Mouse (Mus musculus) bone marrow, adult 2 months (tissue): Measurements from ENCODE around the gene Dck.

Source experiments
- CTCF ChIP-seq: fragments of 200-500 bp; IDR thresholded peaks from 2 replicates; pipeline ENCODE4 v1.5.1; 2011; ENCODE audit warnings: low read length, control low read depth; ENCODE audit not compliant: control insufficient read depth, insufficient read depth
- POLR2A ChIP-seq: fragments of 200-500 bp; IDR thresholded peaks from 2 replicates; pipeline ENCODE4 v1.6.1; 2011; ENCODE audit warnings: low read depth, mild to moderate bottlenecking, control low read depth, low read length, borderline replicate concordance; ENCODE audit not compliant: control insufficient read depth

DNA sequence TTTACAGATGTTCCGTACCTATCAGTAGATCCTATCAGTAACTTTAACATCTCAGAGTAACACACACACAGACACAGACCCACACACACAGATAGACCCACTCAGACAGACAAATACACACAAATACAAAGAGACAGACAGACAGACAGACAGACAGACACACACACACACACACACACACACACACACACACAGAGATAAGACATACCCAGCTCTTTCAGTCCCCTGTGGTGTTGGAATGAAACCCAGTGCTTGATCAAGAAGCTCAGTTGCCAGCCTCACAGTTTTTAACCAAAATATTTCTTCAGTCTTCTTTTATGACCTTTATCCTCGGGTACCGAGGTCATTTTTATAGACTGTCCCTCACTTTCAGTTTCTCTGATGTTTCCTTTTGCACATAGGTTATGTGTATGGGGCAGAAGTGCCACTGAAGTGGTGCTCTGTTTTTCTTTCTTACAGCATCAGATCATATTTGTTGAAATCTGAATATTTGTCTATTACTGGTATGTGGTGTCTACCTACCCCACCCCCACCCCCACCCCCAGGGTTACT is 37.1 kb upstream of the Dck start:
- no peak for TF ChIP-seq POLR2A
- TF ChIP-seq CTCF: no peak
